Mouse (Mus musculus): ENCODE measurements around the gene Cinp. TPM values are rescaled to one million over a fixed set of nuclear protein-coding genes. Genes with fewer than 3 reads are reported as not detected.

Cinp gene
- polyA plus RNA-seq, 1 experiment from 2014 or later = 64.7 TPM

Other genes with a start within 250 kb of the Cinp start
- gene 1700001K19Rik, start 206.5 kb downstream of the Cinp start, polyA plus RNA-seq (2015; fragmentation: Nextera tagmentation; extraction: Ambion mirVana) = not detected in 2 replicates
- gene Hsp90aa1, start 186.4 kb downstream of the Cinp start, polyA plus RNA-seq (2015; fragmentation: Nextera tagmentation; extraction: Ambion mirVana) = 622 and 694 TPM in 2 replicates
- gene Wdr20, start 151.2 kb downstream of the Cinp start, polyA plus RNA-seq (2015; fragmentation: Nextera tagmentation; extraction: Ambion mirVana) = 15.8 and 18.0 TPM in 2 replicates
- 3.9 and 4.2 TPM in 2 replicates for gene Mok, start 48.2 kb downstream of the Cinp start, polyA plus RNA-seq (2015; fragmentation: Nextera tagmentation; extraction: Ambion mirVana)
- gene Zfp839, start 38.9 kb downstream of the Cinp start, polyA plus RNA-seq (2015; fragmentation: Nextera tagmentation; extraction: Ambion mirVana) = 4.9 and 5.1 TPM in 2 replicates
- gene Tecpr2, start 119 bp upstream of the Cinp start, polyA plus RNA-seq (2015; fragmentation: Nextera tagmentation; extraction: Ambion mirVana) = 2.2 and 3.1 TPM in 2 replicates
- 19.3 and 22.0 TPM in 2 replicates for gene Ankrd9, start 89.9 kb upstream of the Cinp start, polyA plus RNA-seq (2015; fragmentation: Nextera tagmentation; extraction: Ambion mirVana)
- 6.4 and 6.5 TPM in 2 replicates for gene Rcor1, start 150.2 kb upstream of the Cinp start, polyA plus RNA-seq (2015; fragmentation: Nextera tagmentation; extraction: Ambion mirVana)